Mouse (Mus musculus) CH12F3 (cell line): ENCODE measurements around the gene Gabrp.

Source experiments
- in situ Hi-C: fragments of 300-500 bp; cut with MboI; formaldehyde crosslinking; loops from 2 replicates; pipeline ENCODE4 v1.14.3; 2020; ENCODE audit warnings: low sequenced_read_pairs

Gabrp gene

GRCm38 (mm10) chr11:33533577-33533976, 45.2 kb downstream of the Gabrp start:
- in situ Hi-C loops: no loop called here

DNA sequence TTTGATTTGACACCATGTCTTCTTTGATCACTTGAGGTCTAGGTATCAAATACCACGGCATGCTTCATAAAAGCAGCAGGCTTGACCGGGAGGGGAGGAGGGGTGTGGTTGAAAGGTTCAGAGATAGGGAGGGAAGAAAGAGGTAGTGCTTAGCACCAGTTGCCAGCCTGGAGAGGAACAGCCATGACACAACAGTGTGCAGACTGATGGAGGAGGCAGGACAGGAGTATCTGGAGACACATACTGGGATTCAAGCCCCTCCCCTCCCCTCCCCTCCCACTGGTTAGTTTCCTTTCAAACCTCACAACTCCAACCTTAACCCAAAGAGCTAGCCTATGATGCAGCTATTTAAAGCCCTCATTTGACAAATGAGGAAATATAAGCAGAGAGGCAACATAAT, 49.2 kb downstream of the Gabrp start:
- in situ Hi-C loops: no loop called here

GRCm38 (mm10) chr11:33513376-33513991, 65.3 kb downstream of the Gabrp start, which contains the start of gene Ranbp17:
Gene Ranbp17 (minus strand): TSS chr11:33513746.
- in situ Hi-C loops: no loop called here

DNA sequence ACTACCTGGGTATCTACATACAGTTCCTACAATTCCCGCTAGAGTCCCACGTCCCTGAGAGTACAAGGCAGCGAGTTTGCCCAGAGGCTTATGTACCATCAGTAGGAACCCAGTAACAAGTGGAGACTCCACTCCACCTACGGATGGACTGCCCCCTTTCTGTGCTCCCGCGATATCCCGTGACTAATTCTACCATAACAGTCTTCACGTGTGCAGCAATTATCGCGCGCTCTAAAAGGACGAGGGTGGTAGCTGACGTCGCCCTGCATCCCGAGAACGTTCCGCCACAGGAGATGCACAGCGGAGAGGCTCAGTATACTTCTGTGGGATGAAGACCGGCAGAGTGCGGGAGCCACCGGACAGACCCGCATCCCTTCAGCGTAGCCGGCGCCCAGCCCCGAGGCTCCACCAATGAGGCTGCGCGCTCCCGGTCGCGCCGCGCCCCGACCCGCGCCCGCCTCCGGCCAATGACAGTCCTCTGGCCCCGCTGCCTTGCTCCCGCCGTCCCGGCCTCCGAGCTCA, 65.8 kb downstream of the Gabrp start:
- in situ Hi-C loops: no loop called here

DNA sequence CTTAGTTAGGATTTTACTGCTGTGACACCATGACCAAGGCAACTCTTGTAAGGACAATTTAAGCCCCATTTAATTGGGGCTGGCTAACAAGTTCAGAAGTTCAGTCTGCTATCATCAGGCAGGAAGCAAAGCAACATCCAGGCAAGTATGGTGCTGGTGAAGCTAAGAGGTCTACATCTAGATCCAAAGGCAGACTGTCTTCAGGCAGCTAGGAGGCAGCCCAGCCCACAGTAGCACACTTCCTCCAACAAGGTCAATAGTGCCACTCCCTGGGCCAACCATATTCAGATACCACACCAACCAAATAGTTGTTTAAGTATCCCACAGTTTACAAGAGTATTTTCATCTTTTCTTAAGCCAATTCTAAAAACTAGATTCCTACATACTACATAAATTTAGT, 69.4 kb downstream of the Gabrp start:
- in situ Hi-C loops: no loop called here
